Comparison of ENCODE assay signal across 24 mouse cellular contexts in genomic region chr3:55515966-55516365, GRCm38 (mm10). TPM values are rescaled to one million over a fixed set of nuclear protein-coding genes. Genes with fewer than 3 reads are reported as not detected.
DNase-seq lines count a peak whose midpoint lies in the region; ATAC-seq and TF ChIP-seq lines count a peak whose summit lies in the region.
"Had no signal": no experiment of that assay in that cellular context is flagged by ENCODE, and none has a peak within 500 bp of the region (broad histone marks: within the 10 kb centered on the region; RNA-seq: fewer than 3 reads in every experiment).

No protein-coding gene starts in this region.

- peak; percentile 60; the same call in 1 of the 2 replicates for ATAC-seq in kidney, embryonic 15.5 days (replicated peaks; ENCODE audit: low FRiP score)
- ATAC-seq in midbrain, embryonic 14.5 days (ENCODE audit: low FRiP score, low TSS enrichment), result no peak
- ATAC-seq: CD4-positive, CD25-positive, alpha-beta regulatory T cell, adult 4 months; forebrain, embryonic 14.5 days had no signal

- no peak for TF ChIP-seq POLR2A in thymus, adult 2 months (IDR thresholded peaks at IDR 0.05; ENCODE audit: control insufficient read depth, extremely low read depth, insufficient read depth, low read length, poor library complexity)

- no peaks in the 10 kb centered on the region for H3K27me3 ChIP-seq in kidney, embryonic 15.5 days
- no peaks in the 10 kb centered on the region for H3K27me3 ChIP-seq in midbrain, embryonic 14.5 days (ENCODE audit: control insufficient read depth, insufficient read depth, low read length)
- H3K27me3 ChIP-seq in midbrain, embryonic 10.5 days (ENCODE audit: low read depth, poor library complexity, severe bottlenecking), result no peaks in the 10 kb centered on the region
- no peaks in the 10 kb centered on the region for H3K27me3 ChIP-seq in thymus, adult 2 months (ENCODE audit: control insufficient read depth, insufficient read depth, low read length)
- H3K27me3 ChIP-seq: heart, embryonic 15.5 days; hindbrain, embryonic 13.5 days had no signal

- H3K9ac ChIP-seq in kidney, embryonic 15.5 days, result no peak overlapping the region
- H3K9ac ChIP-seq in midbrain, embryonic 14.5 days (replicated peaks; ENCODE audit: low read length), result no peak overlapping the region
- H3K9ac ChIP-seq: heart, embryonic 15.5 days; hindbrain, embryonic 13.5 days had no signal

- H3K27ac ChIP-seq in kidney, embryonic 15.5 days, result no peak overlapping the region
- peak overlapping the region; percentile 39; the same call in 1 of the 2 replicates for H3K27ac ChIP-seq in midbrain, embryonic 14.5 days (replicated peaks; ENCODE audit: low read depth, low read length)
- no peak overlapping the region for H3K27ac ChIP-seq in midbrain, embryonic 10.5 days (replicated peaks)
- H3K27ac ChIP-seq in thymus, adult 2 months (ENCODE audit: control insufficient read depth, insufficient read depth, low read length), result no peak overlapping the region
- H3K27ac ChIP-seq: heart, embryonic 15.5 days had no signal

- H3K4me2 ChIP-seq in kidney, embryonic 15.5 days, result no peak overlapping the region
- H3K4me2 ChIP-seq in midbrain, embryonic 14.5 days (ENCODE audit: low read length), result no peak overlapping the region
- H3K4me2 ChIP-seq: heart, embryonic 11.5 days; heart, embryonic 15.5 days; hindbrain, embryonic 13.5 days had no signal

- H3K36me3 ChIP-seq in kidney, embryonic 15.5 days, result no peaks in the 10 kb centered on the region
- H3K36me3 ChIP-seq in midbrain, embryonic 14.5 days (ENCODE audit: control insufficient read depth, insufficient read depth, low read length), result peaks cover 28% of the 10 kb centered on the region
- 0 out of 2 replicates have a peak, but pooled peaks cover 3% of the 10 kb centered on the region for H3K36me3 ChIP-seq in midbrain, embryonic 10.5 days
- no peaks in the 10 kb centered on the region for H3K36me3 ChIP-seq in thymus, adult 2 months (ENCODE audit: control insufficient read depth, insufficient read depth, low read length)
- H3K36me3 ChIP-seq: G1E; heart, embryonic 15.5 days had no signal

- no peak for TF ChIP-seq CTCF in thymus, adult 2 months (IDR thresholded peaks at IDR 0.05; ENCODE audit: borderline replicate concordance, control insufficient read depth, extremely low read depth, insufficient read depth, low read length, poor library complexity)

- WGBS in kidney, embryonic 15.5 days, result 37% methylated on average over 5 of the region's 5 CpGs
- 52% methylated on average over 5 of the region's 5 CpGs for WGBS in midbrain, embryonic 14.5 days
- WGBS in midbrain, embryonic 10.5 days, result 65% methylated on average over 5 of the region's 5 CpGs
- 94% methylated on average over 5 of the region's 5 CpGs for WGBS in thymus, adult 2 months

- H3K4me3 ChIP-seq in kidney, embryonic 15.5 days (replicated peaks), result no peak overlapping the region
- H3K4me3 ChIP-seq in midbrain, embryonic 14.5 days (replicated peaks; ENCODE audit: low read depth, low read length), result no peak overlapping the region
- no peak overlapping the region for H3K4me3 ChIP-seq in midbrain, embryonic 10.5 days
- H3K4me3 ChIP-seq in thymus, adult 2 months (ENCODE audit: control insufficient read depth, insufficient read depth, low read length), result no peak overlapping the region
- H3K4me3 ChIP-seq: embryonic facial prominence, embryonic 10.5 days; heart, embryonic 15.5 days; hindbrain, embryonic 13.5 days had no signal

- no peaks in the 10 kb centered on the region for H3K9me3 ChIP-seq in kidney, embryonic 15.5 days (replicated peaks)
- no peaks in the 10 kb centered on the region for H3K9me3 ChIP-seq in midbrain, embryonic 14.5 days (ENCODE audit: control insufficient read depth, low read length)
- H3K9me3 ChIP-seq in midbrain, embryonic 10.5 days (replicated peaks), result no peaks in the 10 kb centered on the region
- H3K9me3 ChIP-seq: embryonic facial prominence, embryonic 10.5 days; heart, embryonic 15.5 days; hindbrain, embryonic 13.5 days had no signal

- peaks cover 22% of the 10 kb centered on the region for H3K4me1 ChIP-seq in kidney, embryonic 15.5 days
- H3K4me1 ChIP-seq in midbrain, embryonic 14.5 days (ENCODE audit: control insufficient read depth, insufficient read depth, low read length), result peaks cover 18% of the 10 kb centered on the region
- peaks cover 36% of the 10 kb centered on the region for H3K4me1 ChIP-seq in midbrain, embryonic 10.5 days
- H3K4me1 ChIP-seq in thymus, adult 2 months (replicated peaks; ENCODE audit: control insufficient read depth, insufficient read depth, low read length), result 0 out of 2 replicates have a peak, but pooled peaks cover 2% of the 10 kb centered on the region
- H3K4me1 ChIP-seq: heart, embryonic 15.5 days had no signal

- DNase-seq in embryo, embryonic 10 days (ENCODE audit: low spot score), result peak; percentile 16
- DNase-seq in embryo, embryonic 9.5 days (ENCODE audit: extremely low spot score), result no peak
- DNase-seq in kidney, postnatal 25 days, result no peak
- no peak for DNase-seq in midbrain, embryonic 14.5 days
- DNase-seq in midbrain, embryonic 10.5 days (ENCODE audit: low spot score), result no peak
- no peak for DNase-seq in thymus, adult 2 months
- DNase-seq in frontal cortex, postnatal 36 days (ENCODE audit: low spot score in 2 of 2), result no peak
- DNase-seq: adrenal gland, adult 8-10 months; adrenal gland, postnatal 36 days; B cell, adult 2 months; cerebellum, adult 2 months; cerebellum, postnatal 10 days; gastrocnemius, postnatal 36 days; heart, adult 18-20 months; heart, postnatal 14 days had no signal

RNA-seq across cellular contexts. Expression of gene Gm21954, which starts 44.0 kb away (rescaled TPM):
- polyA plus RNA-seq in kidney, embryonic 15.5 days (2015; fragmentation: Nextera tagmentation; extraction: Ambion mirVana), result not detected in 2 replicates
- polyA plus RNA-seq in midbrain, embryonic 14.5 days (2014; fragmentation: Nextera tagmentation; extraction: Ambion mirVana), result not detected in 2 replicates
- not detected in 2 replicates for polyA plus RNA-seq in midbrain, embryonic 10.5 days (2016; fragmentation: Nextera tagmentation; extraction: Ambion mirVana)
- not detected in 2 replicates for polyA plus RNA-seq in thymus, adult 2 months (2012; rRNA removed)
- polyA plus RNA-seq: CD4-positive, CD25-positive, alpha-beta regulatory T cell, adult 4 months; cerebellum, adult 2 months; embryonic facial prominence, embryonic 10.5 days; embryonic facial prominence, embryonic 14.5 days; forebrain, embryonic 14.5 days; G1E; heart, embryonic 11.5 days; heart, embryonic 15.5 days; hindbrain, embryonic 13.5 days had no signal
